Mouse (Mus musculus) spleen, adult 2 months (tissue): ENCODE data around the gene Slc11a2.

ENCODE experiments used
- CTCF ChIP-seq: fragments of 200-500 bp; IDR thresholded peaks from 2 replicates; pipeline ENCODE4 v1.5.1; 2011; ENCODE audit warnings: mild to moderate bottlenecking, inconsistent platforms; ENCODE audit not compliant: insufficient read depth, insufficient read length, insufficient replicate concordance; ENCODE audit errors: extremely low read depth
- POLR2A ChIP-seq: fragments of 200-500 bp; IDR thresholded peaks from 2 replicates; pipeline ENCODE4 v1.6.1; 2011; ENCODE audit warnings: low read depth, low read length, inconsistent platforms

GRCm38 (mm10) chr15:100469189-100469545 lies 44.3 kb upstream of the Slc11a2 start:
- no peak for TF ChIP-seq CTCF
- no peak for TF ChIP-seq POLR2A
